Mouse (Mus musculus): Measurements from ENCODE around the gene Crispld2.

- TF ChIP-seq POLR2A (IDR thresholded peaks at IDR 0.05; ENCODE audit: control insufficient read depth, extremely low read depth, insufficient read depth, low read length, poor library complexity): no peak
- no peak for TF ChIP-seq CTCF (IDR thresholded peaks at IDR 0.05; ENCODE audit: borderline replicate concordance, control insufficient read depth, extremely low read depth, insufficient read depth, low read length, poor library complexity)
Observed at GRCm38 (mm10) chr8:120066226-120066625, 74.0 kb downstream of the Crispld2 start.
